Mouse (Mus musculus): ENCODE results near the gene Neurl1b. TPM values are rescaled to one million over a fixed set of nuclear protein-coding genes. Genes with fewer than 3 reads are reported as not detected.

Neurl1b gene
- polyA plus RNA-seq (2012; ENCODE audit: low replicate concordance), result 1.4 and 3.7 TPM in 2 replicates

DNA sequence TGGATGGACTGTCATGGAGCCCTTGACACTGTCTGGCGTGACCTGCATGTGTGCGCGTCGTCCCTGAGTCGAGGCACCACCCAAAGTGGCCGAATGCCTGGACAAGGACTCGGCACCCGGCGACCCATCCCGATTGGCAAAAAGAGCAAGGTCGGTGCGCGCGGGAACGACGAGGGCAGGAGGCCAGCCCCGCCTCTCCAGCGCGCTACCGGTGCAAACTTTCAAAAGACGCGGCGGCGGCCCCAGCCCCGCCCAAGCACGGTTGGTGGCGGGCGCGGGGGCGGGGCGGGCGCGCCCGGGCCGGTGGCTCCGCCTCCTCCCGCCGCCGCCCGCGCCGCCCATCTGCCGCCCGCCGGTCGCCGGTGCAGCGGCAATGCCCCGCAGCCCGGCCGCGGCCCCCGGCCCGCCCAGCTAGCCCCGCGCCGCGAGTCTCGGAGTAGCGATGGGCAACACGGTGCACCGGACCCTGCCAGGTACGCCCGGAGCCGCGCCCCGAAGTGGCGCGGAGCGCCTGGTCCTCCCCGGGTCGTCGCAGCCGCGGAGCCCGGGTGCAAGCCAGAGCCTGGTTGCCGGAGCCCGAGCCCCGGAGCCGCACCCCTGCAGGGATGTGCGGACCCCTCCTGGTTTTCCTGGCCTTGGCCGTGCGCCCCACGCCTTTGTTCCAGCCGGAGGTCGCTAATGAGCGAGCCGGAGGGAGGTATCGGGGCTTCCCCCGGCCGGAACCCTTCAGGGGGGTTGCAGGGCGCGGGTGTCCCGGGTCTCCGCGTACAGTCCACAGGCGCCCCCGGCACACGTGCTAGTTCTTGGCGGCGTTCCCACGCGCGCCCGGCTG lies at the start of gene Neurl1b:
Neurl1b (plus strand) TSS at position 307 of the 832 bp plus-strand sequence.

Other genes starting within 250 kb of the Neurl1b start
- 1.3 TPM in 1 of 2 replicates, not detected in the other for gene Pdia2, start 215.7 kb upstream of the Neurl1b start, polyA plus RNA-seq (2012; ENCODE audit: low replicate concordance)
- gene Rgs11, start 211.9 kb upstream of the Neurl1b start, polyA plus RNA-seq (2012; ENCODE audit: low replicate concordance), result 7.4 and 8.8 TPM in 2 replicates
- 0.20 and 0.30 TPM in 2 replicates for gene Arhgdig, start 207.0 kb upstream of the Neurl1b start, polyA plus RNA-seq (2012; ENCODE audit: low replicate concordance)
- gene Fam234a, start 170.6 kb upstream of the Neurl1b start, polyA plus RNA-seq (2012; ENCODE audit: low replicate concordance), result 5.6 and 15.1 TPM in 2 replicates
- 34.2 and 49.0 TPM in 2 replicates for gene Luc7l, start 161.9 kb upstream of the Neurl1b start, polyA plus RNA-seq (2012; ENCODE audit: low replicate concordance)
- 10.0 and 21.0 TPM in 2 replicates for gene Ergic1, start 146.7 kb downstream of the Neurl1b start, polyA plus RNA-seq (2012; ENCODE audit: low replicate concordance)
- gene Dusp1, start 147.3 kb downstream of the Neurl1b start, polyA plus RNA-seq (2012; ENCODE audit: low replicate concordance), result 37.3 and 169 TPM in 2 replicates
- gene Atp6v0e, start 248.4 kb downstream of the Neurl1b start, polyA plus RNA-seq (2012; ENCODE audit: low replicate concordance), result 19.6 and 33.0 TPM in 2 replicates

Measured in hematopoietic multipotent progenitor cell, adult 10-12 weeks (in vitro differentiated cells).